Mouse (Mus musculus): ENCODE results near the gene Lsm12.

Lsm12 gene

GRCm38 (mm10) chr11:102216056-102216885 is 31.2 kb upstream of the Lsm12 start:
- no peak for DNase-seq (ENCODE audit: low spot score)

GRCm38 (mm10) chr11:102215511-102215910 is 30.4 kb upstream of the Lsm12 start:
- no peak for DNase-seq (ENCODE audit: low spot score)

- DNase-seq (ENCODE audit: low spot score) = no peak
These were observed 29.5 kb upstream of the Lsm12 start for GRCm38 (mm10) chr11:102214430-102215156.

GRCm38 (mm10) chr11:102211936-102212341 is 26.8 kb upstream of the Lsm12 start:
- no peak for DNase-seq (ENCODE audit: low spot score)

GRCm38 (mm10) chr11:102211011-102211410 is 25.9 kb upstream of the Lsm12 start:
- DNase-seq (ENCODE audit: low spot score) = no peak

- no peak for DNase-seq (ENCODE audit: low spot score)
These were observed 25.1 kb upstream of the Lsm12 start for GRCm38 (mm10) chr11:102210185-102210584.

GRCm38 (mm10) chr11:102209742-102210141 is 24.6 kb upstream of the Lsm12 start:
- DNase-seq (ENCODE audit: low spot score) = no peak

- DNase-seq (ENCODE audit: low spot score) = no peak
These were observed 23.8 kb upstream of the Lsm12 start for GRCm38 (mm10) chr11:102208846-102209245.

- no peak for DNase-seq (ENCODE audit: low spot score)
These were observed 23.0 kb upstream of the Lsm12 start for GRCm38 (mm10) chr11:102207825-102208777.

GRCm38 (mm10) chr11:102206481-102206880 is 21.4 kb upstream of the Lsm12 start:
- DNase-seq (ENCODE audit: low spot score) = no peak

GRCm38 (mm10) chr11:102201408-102201821 is 16.3 kb upstream of the Lsm12 start:
- DNase-seq (ENCODE audit: low spot score) = no peak

- no peak for DNase-seq (ENCODE audit: low spot score)
These were observed 14.8 kb upstream of the Lsm12 start for GRCm38 (mm10) chr11:102199856-102200255.

GRCm38 (mm10) chr11:102198245-102198644 is 13.1 kb upstream of the Lsm12 start:
- DNase-seq (ENCODE audit: low spot score) = no peak

GRCm38 (mm10) chr11:102196018-102196797 is 11.1 kb upstream of the Lsm12 start:
- DNase-seq (ENCODE audit: low spot score) = no peak

GRCm38 (mm10) chr11:102193657-102194440 is 8.8 kb upstream of the Lsm12 start:
- DNase-seq (ENCODE audit: low spot score) = no peak

- no peak for DNase-seq (ENCODE audit: low spot score)
These were observed 5.8 kb upstream of the Lsm12 start for GRCm38 (mm10) chr11:102190848-102191247.

- peak; percentile 72 for DNase-seq (ENCODE audit: low spot score)
These were observed 4.7 kb upstream of the Lsm12 start, which contains the start of gene G6pc3 for GRCm38 (mm10) chr11:102189461-102190436. Gene G6pc3, plus strand, starts transcription at chr11:102189620.

- no peak for DNase-seq (ENCODE audit: low spot score)
These were observed 3.9 kb upstream of the Lsm12 start for GRCm38 (mm10) chr11:102188980-102189379.

GRCm38 (mm10) chr11:102186235-102186634 is 1.1 kb upstream of the Lsm12 start:
- no peak for DNase-seq (ENCODE audit: low spot score)

Measured in ovary, postnatal 10 days (tissue).